Mouse (Mus musculus) kidney, adult 2 months (tissue): ENCODE data around the gene Gm47791.

Experiments
- CTCF ChIP-seq: fragments of 200-500 bp; conservative IDR thresholded peaks from 2 replicates; pipeline ENCODE4 v1.5.1; 2011; ENCODE audit warnings: low read depth, mild to moderate bottlenecking, control low read depth, low read length, moderate library complexity, mixed read lengths; ENCODE audit not compliant: insufficient read depth, insufficient read length
- POLR2A ChIP-seq: fragments of 200-500 bp; IDR thresholded peaks from one replicate; pipeline ENCODE4 v1.6.1; 2011; ENCODE audit warnings: low read depth, low read length, control low read depth

GRCm38 (mm10) chr1:82733357-82733756 is 37.7 kb downstream of the Gm47791 start:
- no peak for TF ChIP-seq CTCF
- TF ChIP-seq POLR2A = no peak
